Mouse (Mus musculus) kidney, adult 2 months (tissue): Measurements from ENCODE around the gene Tmem220. TPM values are rescaled to one million over a fixed set of nuclear protein-coding genes. Genes with fewer than 3 reads are reported as not detected.
A peak's percentile ranks its signal among the peaks of the same experiment; 100 is the strongest.

ENCODE experiments used
- DNase-seq: peaks from one replicate; pipeline ENCODE4 v3.0.0; 2021
- H3K27ac ChIP-seq: fragments of 200-500 bp; 2 replicates; pipeline ENCODE4 v1.5.1; 2012; ENCODE audit warnings: low read depth, low read length, control low read depth, inconsistent platforms; ENCODE audit not compliant: insufficient read depth
- H3K27me3 ChIP-seq: fragments of 200-500 bp; replicated peaks from 2 replicates; pipeline ENCODE4 v1.6.1; 2012; ENCODE audit warnings: mild to moderate bottlenecking, moderate library complexity, low read length, inconsistent platforms; ENCODE audit not compliant: control insufficient read depth, insufficient read depth
- H3K36me3 ChIP-seq: fragments of 200-500 bp; 2 replicates; pipeline ENCODE4 v1.6.1; 2012; ENCODE audit warnings: mild to moderate bottlenecking, moderate library complexity, low read length, inconsistent platforms; ENCODE audit not compliant: control insufficient read depth, insufficient read depth
- H3K4me1 ChIP-seq: fragments of 200-500 bp; 2 replicates; pipeline ENCODE4 v1.6.1; 2011; ENCODE audit warnings: low read length; ENCODE audit not compliant: control insufficient read depth, insufficient read depth
- H3K4me3 ChIP-seq: fragments of 200-500 bp; 2 replicates; pipeline ENCODE4 v1.5.1; 2011; ENCODE audit warnings: mild to moderate bottlenecking, low read depth, low read length, control low read depth; ENCODE audit not compliant: insufficient read depth
- CTCF ChIP-seq: fragments of 200-500 bp; conservative IDR thresholded peaks from 2 replicates; pipeline ENCODE4 v1.5.1; 2011; ENCODE audit warnings: low read depth, mild to moderate bottlenecking, control low read depth, low read length, moderate library complexity, mixed read lengths; ENCODE audit not compliant: insufficient read depth, insufficient read length
- POLR2A ChIP-seq: fragments of 200-500 bp; IDR thresholded peaks from one replicate; pipeline ENCODE4 v1.6.1; 2011; ENCODE audit warnings: low read depth, low read length, control low read depth
- WGBS: fragments of 180-500 bp; shearing (Covaris S2); methylation state at CpG from one replicate; pipeline ENCODE4 v1.1.7; 2018; 5-methylcytosine and 5-hydroxymethylcytosine counted together
- polyA plus RNA-seq: library from polyadenylated mRNA; depleted of rRNA; stranded (reverse); fragments of >200 nt; gene quantifications from 2 replicates; pipeline ENCODE4 v1.2.3, GENCODE M21; 2012

Gene Tmem220
- polyA plus RNA-seq, 1 experiment = 7.5 TPM

DNA sequence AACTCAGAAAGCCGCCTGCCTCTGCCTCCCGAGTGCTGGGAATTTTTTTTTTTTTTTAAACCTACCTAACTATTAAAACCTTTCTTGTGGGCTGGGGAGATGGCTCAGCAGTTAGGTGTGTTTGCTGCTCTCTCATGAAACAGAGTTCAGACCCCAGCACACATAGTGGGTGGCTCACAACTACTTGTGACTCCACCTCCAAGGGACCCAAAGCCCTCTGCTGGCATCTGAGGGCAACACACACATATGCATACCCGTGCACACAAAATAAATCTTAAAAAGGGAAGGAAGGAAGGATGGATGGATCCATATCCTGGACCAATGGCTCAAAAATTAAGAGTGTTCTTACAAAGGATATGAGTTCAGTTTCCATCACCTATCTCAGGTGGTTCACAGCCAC, 24.3 kb downstream of the Tmem220 start:
- no peak overlapping the region for H3K27ac ChIP-seq
- H3K27me3 ChIP-seq = no peaks in the 10 kb centered on the region
- 0 out of 2 replicates have a peak, but pooled peaks have one; percentile 13 for TF ChIP-seq CTCF
- no peak for TF ChIP-seq POLR2A
- DNase-seq = no peak
- H3K36me3 ChIP-seq = no peaks in the 10 kb centered on the region
- 90% methylated on average over 3 of the region's 3 CpGs for WGBS
- no peak overlapping the region for H3K4me3 ChIP-seq
- H3K4me1 ChIP-seq = no peaks in the 10 kb centered on the region

DNA sequence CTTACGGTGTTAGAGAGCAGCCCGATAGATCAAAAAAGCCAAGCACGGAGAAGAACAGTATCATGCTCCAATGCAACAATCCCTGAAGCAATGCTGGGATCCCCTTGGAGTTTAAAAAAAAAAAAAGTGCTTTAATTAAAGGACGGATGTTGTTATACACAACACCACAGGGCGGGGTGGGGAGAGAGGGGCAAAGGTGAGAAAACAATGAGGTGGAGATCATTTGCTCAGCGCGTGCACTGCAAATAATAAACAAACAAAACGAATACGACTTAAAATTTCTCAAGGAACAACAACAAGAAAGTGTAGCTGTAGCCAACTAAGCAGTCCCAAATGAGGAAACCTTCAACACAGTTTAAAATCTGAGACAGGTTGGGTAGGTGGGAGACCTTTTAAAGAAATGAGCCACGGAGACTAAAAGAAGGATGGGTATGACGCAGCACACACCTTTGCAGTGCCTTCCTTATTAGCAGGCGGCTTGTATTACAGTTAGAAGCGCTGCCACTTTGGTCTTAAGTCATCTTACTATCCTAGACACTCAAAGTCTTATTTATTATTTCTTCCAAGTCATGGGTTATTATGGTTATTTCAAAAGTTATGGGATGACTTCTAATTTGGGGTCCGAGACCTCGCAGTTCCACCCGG, 26.8 kb downstream of the Tmem220 start:
- no peaks in the 10 kb centered on the region for H3K27me3 ChIP-seq
- H3K27ac ChIP-seq = peak overlapping the region; percentile 77
- TF ChIP-seq POLR2A (no peak), CTCF (no peak)
- no peaks in the 10 kb centered on the region for H3K4me1 ChIP-seq
- peak overlapping the region; percentile 86 for H3K4me3 ChIP-seq
- peaks cover 2% of the 10 kb centered on the region; the same call in 1 of the 2 replicates for H3K36me3 ChIP-seq
- 4% methylated on average over 16 of the region's 16 CpGs for WGBS
- DNase-seq = peak; percentile 41

GRCm38 (mm10) chr11:67052321-67052952, 27.5 kb downstream of the Tmem220 start, which contains the start of the genes Adprm and Sco1:
TSS of gene Adprm (minus strand) at chr11:67052594.
TSS of gene Sco1 (plus strand) at chr11:67052670.
- peaks cover 2% of the 10 kb centered on the region for H3K36me3 ChIP-seq
- no peaks in the 10 kb centered on the region for H3K4me1 ChIP-seq
- H3K4me3 ChIP-seq = peak within 1 kb of the TSS; percentile 86
- H3K27ac ChIP-seq = peak within 1 kb of the TSS; percentile 77
- TF ChIP-seq CTCF = no peak
- peak; percentile 62 for TF ChIP-seq POLR2A
- WGBS = under 1% methylated on average over 50 of the region's 50 CpGs
- DNase-seq = peak; percentile 95
- no peaks in the 10 kb centered on the region for H3K27me3 ChIP-seq

DNA sequence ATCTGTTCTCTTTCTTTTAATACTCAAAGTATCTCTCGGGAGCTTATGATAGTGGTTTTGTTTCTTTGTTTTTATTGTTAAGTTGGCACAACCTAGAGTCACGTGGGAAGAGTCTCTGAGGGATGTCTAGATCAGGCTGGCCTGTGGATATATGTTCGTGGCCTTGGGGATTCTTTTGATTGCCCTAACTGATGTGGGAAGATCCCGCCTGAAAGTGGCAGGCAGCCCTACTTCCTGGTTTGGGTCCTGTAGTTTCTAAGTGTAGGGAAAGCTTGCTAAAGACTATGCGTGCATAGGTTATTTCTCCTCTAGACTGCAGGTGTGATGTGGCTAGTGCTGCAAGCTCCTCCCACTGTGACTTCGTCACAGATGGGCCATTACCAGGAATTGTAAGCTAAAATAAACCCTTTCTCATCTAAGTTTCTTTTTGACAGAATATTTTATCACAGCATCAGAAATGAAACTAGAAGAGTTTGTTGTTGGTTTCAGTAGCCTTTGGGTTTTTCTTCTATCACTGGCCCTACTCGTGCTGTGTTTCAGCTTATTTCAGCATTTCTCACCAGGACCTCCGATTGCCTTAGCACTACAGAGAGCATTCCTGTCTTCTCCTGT, 29.9 kb downstream of the Tmem220 start:
- no peaks in the 10 kb centered on the region for H3K27me3 ChIP-seq
- H3K27ac ChIP-seq = no peak overlapping the region
- TF ChIP-seq POLR2A = no peak
- TF ChIP-seq CTCF = no peak
- peaks cover 4% of the 10 kb centered on the region for H3K36me3 ChIP-seq
- 86% methylated on average over 8 of the region's 8 CpGs for WGBS
- H3K4me3 ChIP-seq = no peak overlapping the region
- H3K4me1 ChIP-seq = no peaks in the 10 kb centered on the region
- no peak for DNase-seq

DNA sequence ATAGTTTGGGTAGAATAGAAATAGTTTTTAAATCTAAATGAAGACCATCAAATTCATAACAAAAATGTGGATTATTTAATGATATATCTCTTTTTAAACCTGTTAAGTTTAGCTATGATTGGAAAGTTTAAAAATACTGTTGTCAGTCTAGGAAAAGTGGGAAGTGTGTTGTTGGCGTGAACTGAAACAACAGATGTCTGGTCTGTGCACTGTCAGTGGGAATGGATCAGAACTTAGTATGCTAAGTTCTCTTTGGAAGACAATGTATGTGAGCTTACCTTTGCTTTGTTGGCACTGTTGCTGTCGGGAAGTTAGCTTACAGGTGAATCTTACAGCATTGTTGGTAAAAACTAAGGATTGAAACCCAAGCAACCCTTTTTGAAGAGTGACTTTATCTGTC, 36.4 kb downstream of the Tmem220 start:
- WGBS = 91% methylated on average over 2 of the region's 2 CpGs
- Histone ChIP-seq H3K4me1 (no peaks in the 10 kb centered on the region), H3K27ac (no peak overlapping the region), H3K36me3 (peaks cover 12% of the 10 kb centered on the region), H3K4me3 (no peak overlapping the region), H3K27me3 (no peaks in the 10 kb centered on the region)
- TF ChIP-seq POLR2A (no peak), CTCF (no peak)
- DNase-seq = no peak

DNA sequence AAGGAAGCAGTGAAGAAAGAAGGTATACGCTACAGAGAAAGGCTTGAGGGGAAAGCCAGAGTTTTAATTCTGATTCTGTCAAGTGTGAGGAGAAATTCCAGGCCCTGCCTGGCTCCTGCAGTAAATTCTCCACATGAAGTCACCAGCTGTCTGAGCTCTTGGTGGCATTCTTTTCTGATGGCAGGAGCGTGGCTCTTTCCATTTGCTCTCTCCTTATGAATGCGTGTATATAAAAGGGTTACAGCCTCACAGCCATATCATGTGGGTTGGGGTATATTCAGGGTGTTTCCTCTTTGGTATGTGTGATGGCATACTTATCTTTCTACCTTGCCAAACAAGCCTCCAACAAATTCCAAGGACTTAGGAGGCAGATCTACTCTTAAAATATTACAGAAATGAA, 37.8 kb downstream of the Tmem220 start:
- H3K36me3 ChIP-seq = peaks cover 11% of the 10 kb centered on the region
- whole genome bisulfite sequencing = 85% methylated on average over 3 of the region's 3 CpGs
- no peak overlapping the region for H3K27ac ChIP-seq
- no peak overlapping the region for H3K4me3 ChIP-seq
- no peaks in the 10 kb centered on the region for H3K4me1 ChIP-seq
- DNase-seq = no peak
- no peaks in the 10 kb centered on the region for H3K27me3 ChIP-seq
- TF ChIP-seq CTCF (no peak), POLR2A (no peak)

- no peak overlapping the region for H3K27ac ChIP-seq
- WGBS = 84% methylated on average over 3 of the region's 3 CpGs
These were observed 42.8 kb downstream of the Tmem220 start for GRCm38 (mm10) chr11:67067741-67068140.

More at GRCm38 (mm10) chr11:67067741-67068140, 42.8 kb downstream of the Tmem220 start:
- TF ChIP-seq POLR2A (no peak), CTCF (no peak)
- DNase-seq = no peak
- Histone ChIP-seq H3K4me1 (no peaks in the 10 kb centered on the region), H3K4me3 (no peak overlapping the region), H3K27me3 (no peaks in the 10 kb centered on the region), H3K36me3 (peaks cover 8% of the 10 kb centered on the region)
